Mouse (Mus musculus) hindbrain, embryonic 16.5 days (tissue): Measurements from ENCODE around the gene 0610040J01Rik. TPM values are rescaled to one million over a fixed set of nuclear protein-coding genes. Genes with fewer than 3 reads are reported as not detected.

Source experiments
- ATAC-seq: fragments of 200-750 bp; cut with Nextera tagmentation; 2 replicates; pipeline ENCODE4 v1.8.0; 2017; ENCODE audit warnings: moderate TSS enrichment, moderate library complexity
- H3K27ac ChIP-seq: fragments of 300-500 bp; sonication (generic); 2 replicates; pipeline ENCODE4 v1.5.1; 2014; ENCODE audit warnings: low read depth, mild to moderate bottlenecking, control low read depth, low read length, moderate library complexity
- H3K27me3 ChIP-seq: fragments of 300-500 bp; sonication (generic); replicated peaks from 2 replicates; pipeline ENCODE4 v1.6.1; 2014; ENCODE audit warnings: low read length; ENCODE audit not compliant: control insufficient read depth, insufficient read depth
- H3K36me3 ChIP-seq: fragments of 300-500 bp; sonication (generic); 2 replicates; pipeline ENCODE4 v1.6.1; 2014; ENCODE audit warnings: mild to moderate bottlenecking, low read length, moderate library complexity, mixed read lengths; ENCODE audit not compliant: control insufficient read depth, insufficient read depth
- H3K4me1 ChIP-seq: fragments of 300-500 bp; sonication (generic); 2 replicates; pipeline ENCODE4 v1.6.1; 2014; ENCODE audit warnings: low read depth, low read length; ENCODE audit not compliant: control insufficient read depth, insufficient read depth
- H3K4me2 ChIP-seq: fragments of 300-500 bp; sonication (generic); 2 replicates; pipeline ENCODE4 v1.6.1; 2014; ENCODE audit warnings: mild to moderate bottlenecking, low read length, control low read depth, moderate library complexity
- H3K4me3 ChIP-seq: fragments of 300-500 bp; sonication (generic); 2 replicates; pipeline ENCODE4 v1.5.1; 2014; ENCODE audit warnings: mild to moderate bottlenecking, low read length, control low read depth, moderate library complexity
- H3K9ac ChIP-seq: fragments of 300-500 bp; sonication (generic); 2 replicates; pipeline ENCODE4 v1.6.1; 2014; ENCODE audit warnings: low read depth, mild to moderate bottlenecking, control low read depth, low read length, moderate library complexity
- H3K9me3 ChIP-seq: fragments of 300-500 bp; sonication (generic); 2 replicates; pipeline ENCODE4 v1.6.1; 2014; ENCODE audit warnings: mild to moderate bottlenecking, low read length, moderate library complexity; ENCODE audit not compliant: control insufficient read depth
- WGBS: fragments of 180-500 bp; shearing (Covaris S2); extraction: QIAGEN DNeasy Blood & Tissue Kit; methylation state at CpG from one replicate; pipeline ENCODE4 v1.1.7; 2014; 5-methylcytosine and 5-hydroxymethylcytosine counted together
- polyA plus RNA-seq: library from polyadenylated mRNA; unstranded; fragments of >200 nt; fragmentation: Nextera tagmentation; extraction: Ambion mirVana; gene quantifications from 2 replicates; pipeline ENCODE4 v1.2.1, GENCODE M21; 2015

Gene 0610040J01Rik
- polyA plus RNA-seq, 1 experiment from 2014 or later: 3.6 TPM

DNA sequence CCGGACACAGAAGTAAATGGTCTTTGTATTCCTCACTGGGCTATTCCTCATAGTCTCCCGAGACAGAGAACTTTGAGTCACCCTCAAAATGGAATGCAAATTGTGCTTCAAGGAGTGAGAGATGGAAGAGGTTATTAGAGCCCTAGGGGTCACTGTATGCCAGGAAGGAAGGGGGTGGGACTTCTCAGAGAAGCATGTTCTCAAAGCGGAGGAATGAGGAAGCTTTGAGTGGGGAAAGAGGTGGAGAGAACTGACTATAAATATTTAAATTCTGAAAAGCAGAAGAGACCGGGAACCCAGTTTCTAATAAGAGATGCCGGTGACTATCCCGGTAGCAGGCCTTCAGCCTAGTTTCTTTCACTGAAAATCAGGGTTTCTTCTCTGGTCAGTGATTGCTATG, 14.8 kb downstream of the 0610040J01Rik start:
- no peaks in the 10 kb centered on the region for H3K36me3 ChIP-seq
- no peaks in the 10 kb centered on the region for H3K4me1 ChIP-seq
- no peak overlapping the region for H3K4me3 ChIP-seq
- H3K27ac ChIP-seq: no peak overlapping the region
- WGBS: 71% methylated on average over 6 of the region's 6 CpGs
- H3K4me2 ChIP-seq: no peak overlapping the region
- no peaks in the 10 kb centered on the region for H3K9me3 ChIP-seq
- H3K27me3 ChIP-seq: no peaks in the 10 kb centered on the region
- H3K9ac ChIP-seq: no peak overlapping the region
- ATAC-seq: no peak

DNA sequence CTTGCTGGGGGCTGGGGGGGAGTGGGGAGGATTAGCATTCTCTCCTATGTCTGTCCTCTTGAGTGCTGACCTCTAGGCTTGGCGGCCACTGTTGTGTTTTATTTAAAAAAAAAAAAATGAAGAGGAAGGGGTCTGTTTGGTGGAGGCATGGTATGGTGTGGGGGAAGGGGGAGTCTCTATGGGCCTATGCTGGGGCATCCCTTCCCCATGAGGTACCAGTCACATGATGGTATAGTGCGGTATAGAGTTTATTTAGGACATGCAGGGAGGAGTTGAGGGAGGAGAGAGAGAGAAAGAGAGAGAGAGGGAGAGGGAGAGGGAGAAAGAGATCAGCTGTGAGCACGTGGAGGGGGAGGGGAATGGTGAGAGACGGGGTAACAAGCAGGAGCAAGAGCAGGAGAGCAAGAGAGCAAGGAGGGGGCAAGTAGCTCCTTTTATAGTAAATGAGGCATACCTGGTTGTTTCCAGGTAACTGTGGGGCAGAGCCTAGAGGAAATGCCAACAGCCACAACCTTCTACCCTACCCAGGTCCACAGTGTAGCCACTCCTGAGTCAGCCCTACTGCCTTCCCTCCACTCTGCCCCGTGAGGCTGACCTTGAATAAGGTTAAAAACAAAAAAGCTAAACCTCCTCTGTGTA, 15.4 kb downstream of the 0610040J01Rik start:
- Histone ChIP-seq H3K4me2 (no peak overlapping the region), H3K36me3 (no peaks in the 10 kb centered on the region), H3K4me1 (no peaks in the 10 kb centered on the region), H3K27me3 (no peaks in the 10 kb centered on the region), H3K9ac (no peak overlapping the region), H3K4me3 (no peak overlapping the region), H3K9me3 (no peaks in the 10 kb centered on the region), H3K27ac (no peak overlapping the region)
- no peak for ATAC-seq
- WGBS: 53% methylated on average over 5 of the region's 5 CpGs

GRCm38 (mm10) chr5:63828380-63829185, 16.4 kb downstream of the 0610040J01Rik start:
- Histone ChIP-seq H3K9me3 (no peaks in the 10 kb centered on the region), H3K4me1 (no peaks in the 10 kb centered on the region), H3K9ac (no peak overlapping the region), H3K27me3 (no peaks in the 10 kb centered on the region), H3K4me2 (no peak overlapping the region), H3K36me3 (no peaks in the 10 kb centered on the region), H3K27ac (no peak overlapping the region), H3K4me3 (no peak overlapping the region)
- WGBS: 86% methylated on average over 10 of the region's 10 CpGs
- no peak for ATAC-seq

GRCm38 (mm10) chr5:63831054-63831453, 18.9 kb downstream of the 0610040J01Rik start:
- Histone ChIP-seq H3K4me3 (no peak overlapping the region), H3K4me2 (no peak overlapping the region), H3K9me3 (no peaks in the 10 kb centered on the region), H3K4me1 (no peaks in the 10 kb centered on the region), H3K9ac (no peak overlapping the region), H3K27me3 (no peaks in the 10 kb centered on the region), H3K36me3 (no peaks in the 10 kb centered on the region), H3K27ac (no peak overlapping the region)
- 90% methylated on average over 4 of the region's 4 CpGs for WGBS
- no peak for ATAC-seq

GRCm38 (mm10) chr5:63833955-63834354, 21.8 kb downstream of the 0610040J01Rik start:
- no peak for ATAC-seq
- Histone ChIP-seq H3K4me3 (no peak overlapping the region), H3K4me2 (no peak overlapping the region), H3K27ac (no peak overlapping the region), H3K9ac (no peak overlapping the region), H3K4me1 (no peaks in the 10 kb centered on the region), H3K36me3 (no peaks in the 10 kb centered on the region), H3K27me3 (no peaks in the 10 kb centered on the region), H3K9me3 (no peaks in the 10 kb centered on the region)
- WGBS: 64% methylated on average over 5 of the region's 5 CpGs

DNA sequence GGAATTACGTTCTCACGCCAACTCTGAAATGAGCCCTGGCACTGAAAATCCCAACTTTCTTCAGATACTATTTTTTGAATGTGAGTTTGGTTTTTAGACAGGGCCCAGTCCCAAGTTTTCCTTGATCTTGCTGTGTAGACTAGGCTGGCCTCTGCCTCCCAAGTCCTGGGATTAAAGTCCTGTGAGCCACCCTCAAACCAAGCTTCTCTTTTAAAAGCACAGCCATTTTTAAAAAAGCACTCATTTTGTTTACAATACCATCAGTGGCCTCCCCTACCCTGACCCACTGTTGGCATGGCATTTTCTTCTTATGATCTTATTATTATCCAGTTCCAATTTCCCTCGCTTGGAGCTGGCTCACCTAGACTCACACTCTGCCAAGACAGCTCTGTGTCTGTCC, 22.3 kb downstream of the 0610040J01Rik start:
- 76% methylated on average over 3 of the region's 3 CpGs for whole genome bisulfite sequencing

GRCm38 (mm10) chr5:63837115-63837514, 25.0 kb downstream of the 0610040J01Rik start:
- Histone ChIP-seq H3K4me2 (no peak overlapping the region), H3K27me3 (no peaks in the 10 kb centered on the region), H3K4me1 (no peaks in the 10 kb centered on the region), H3K27ac (no peak overlapping the region), H3K9me3 (no peaks in the 10 kb centered on the region), H3K36me3 (no peaks in the 10 kb centered on the region), H3K9ac (no peak overlapping the region), H3K4me3 (no peak overlapping the region)
- 85% methylated on average over 5 of the region's 5 CpGs for WGBS
- no peak for ATAC-seq

More for the DNA sequence above, 22.3 kb downstream of the 0610040J01Rik start:
- Histone ChIP-seq H3K4me2 (no peak overlapping the region), H3K4me1 (no peaks in the 10 kb centered on the region), H3K9ac (no peak overlapping the region), H3K36me3 (no peaks in the 10 kb centered on the region), H3K27ac (no peak overlapping the region), H3K4me3 (no peak overlapping the region), H3K27me3 (no peaks in the 10 kb centered on the region), H3K9me3 (no peaks in the 10 kb centered on the region)
- no peak for ATAC-seq

GRCm38 (mm10) chr5:63837851-63838250, 25.7 kb downstream of the 0610040J01Rik start:
- H3K4me1 ChIP-seq: no peaks in the 10 kb centered on the region
- H3K4me2 ChIP-seq: no peak overlapping the region
- no peak for ATAC-seq
- H3K36me3 ChIP-seq: no peaks in the 10 kb centered on the region
- no peaks in the 10 kb centered on the region for H3K9me3 ChIP-seq
- no peaks in the 10 kb centered on the region for H3K27me3 ChIP-seq
- 93% methylated on average over 2 of the region's 2 CpGs for WGBS
- H3K4me3 ChIP-seq: no peak overlapping the region
- H3K9ac ChIP-seq: no peak overlapping the region
- H3K27ac ChIP-seq: no peak overlapping the region

DNA sequence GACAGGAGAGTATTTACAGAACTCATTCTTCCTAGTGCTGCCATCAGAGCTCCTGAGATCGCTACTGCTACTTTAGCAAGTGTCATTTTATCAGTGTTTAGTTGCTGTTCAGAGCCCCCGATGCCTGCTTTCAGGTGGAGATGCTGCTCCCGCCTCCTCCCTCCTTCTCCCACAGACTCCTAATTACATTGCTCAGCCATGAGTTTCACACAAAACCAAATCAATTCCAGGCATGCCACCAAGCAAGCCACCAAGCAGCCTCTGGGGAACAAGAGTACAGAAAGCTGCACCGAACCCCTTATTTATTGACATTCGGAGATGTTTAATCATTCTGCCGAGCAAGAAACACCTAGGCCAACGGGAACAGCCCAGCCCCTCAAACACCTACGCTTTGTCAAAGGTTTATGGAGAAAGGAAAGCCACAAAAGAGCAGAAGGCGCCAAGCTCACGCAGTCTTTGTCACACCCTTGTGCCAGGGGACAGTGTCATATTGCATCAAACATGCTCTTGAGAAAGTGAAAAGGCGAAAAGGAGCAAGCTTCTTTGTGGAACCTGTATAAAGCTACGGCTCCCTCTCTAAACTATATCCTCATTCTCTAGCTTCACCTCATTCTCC, 27.7 kb downstream of the 0610040J01Rik start:
- peaks cover under 1% of the 10 kb centered on the region; the same call in 1 of the 2 replicates for H3K9me3 ChIP-seq
- 64% methylated on average over 12 of the region's 12 CpGs for WGBS

More for the DNA sequence above, 27.7 kb downstream of the 0610040J01Rik start:
- Histone ChIP-seq H3K27ac (no peak overlapping the region), H3K4me2 (no peak overlapping the region), H3K9ac (no peak overlapping the region), H3K27me3 (no peaks in the 10 kb centered on the region), H3K4me3 (no peak overlapping the region), H3K36me3 (no peaks in the 10 kb centered on the region), H3K4me1 (no peaks in the 10 kb centered on the region)
- ATAC-seq: no peak
